Mouse (Mus musculus) intestine, embryonic 16.5 days (tissue): ENCODE data around the gene Chd5. TPM values are rescaled to one million over a fixed set of nuclear protein-coding genes. Genes with fewer than 3 reads are reported as not detected.
A peak's percentile ranks its signal among the peaks of the same experiment; 100 is the strongest.

Source experiments
- ATAC-seq: fragments of 200-750 bp; cut with Nextera tagmentation; 2 replicates; pipeline ENCODE4 v1.8.0; 2017; ENCODE audit warnings: moderate TSS enrichment, moderate library complexity
- H3K27ac ChIP-seq: fragments of 300-500 bp; sonication (generic); 2 replicates; pipeline ENCODE4 v1.5.1; 2014; ENCODE audit warnings: mild to moderate bottlenecking, low read length
- H3K27me3 ChIP-seq: fragments of 300-500 bp; sonication (generic); replicated peaks from 2 replicates; pipeline ENCODE4 v1.6.1; 2014; ENCODE audit warnings: low read length, control low read depth, mixed read lengths; ENCODE audit not compliant: control insufficient read depth, insufficient read depth
- H3K36me3 ChIP-seq: fragments of 300-500 bp; sonication (generic); 2 replicates; pipeline ENCODE4 v1.6.1; 2014; ENCODE audit warnings: low read length, control low read depth; ENCODE audit not compliant: control insufficient read depth, insufficient read depth
- H3K4me1 ChIP-seq: fragments of 300-500 bp; sonication (generic); 2 replicates; pipeline ENCODE4 v1.6.1; 2014; ENCODE audit warnings: low read length, control low read depth, mixed read lengths; ENCODE audit not compliant: control insufficient read depth, insufficient read depth
- H3K4me2 ChIP-seq: fragments of 300-500 bp; sonication (generic); 2 replicates; pipeline ENCODE4 v1.6.1; 2014; ENCODE audit warnings: low read depth, low read length, control low read depth
- H3K4me3 ChIP-seq: fragments of 300-500 bp; sonication (generic); 2 replicates; pipeline ENCODE4 v1.5.1; 2014; ENCODE audit warnings: mild to moderate bottlenecking, low read length
- H3K9ac ChIP-seq: fragments of 300-500 bp; sonication (generic); 2 replicates; pipeline ENCODE4 v1.6.1; 2014; ENCODE audit warnings: low read depth, low read length
- H3K9me3 ChIP-seq: fragments of 300-500 bp; sonication (generic); 2 replicates; pipeline ENCODE4 v1.6.1; 2016; ENCODE audit warnings: low read length, control low read depth; ENCODE audit not compliant: control insufficient read depth
- WGBS: fragments of 180-500 bp; shearing (Covaris S2); extraction: QIAGEN DNeasy Blood & Tissue Kit; methylation state at CpG from one replicate; pipeline ENCODE4 v1.1.7; 2014; 5-methylcytosine and 5-hydroxymethylcytosine counted together
- polyA plus RNA-seq: library from polyadenylated mRNA; unstranded; fragments of >200 nt; fragmentation: Nextera tagmentation; extraction: Ambion mirVana; gene quantifications from 2 replicates; pipeline ENCODE4 v1.2.1, GENCODE M21; 2015

Gene Chd5
- polyA plus RNA-seq, 1 experiment from 2014 or later = 1.5 TPM

DNA sequence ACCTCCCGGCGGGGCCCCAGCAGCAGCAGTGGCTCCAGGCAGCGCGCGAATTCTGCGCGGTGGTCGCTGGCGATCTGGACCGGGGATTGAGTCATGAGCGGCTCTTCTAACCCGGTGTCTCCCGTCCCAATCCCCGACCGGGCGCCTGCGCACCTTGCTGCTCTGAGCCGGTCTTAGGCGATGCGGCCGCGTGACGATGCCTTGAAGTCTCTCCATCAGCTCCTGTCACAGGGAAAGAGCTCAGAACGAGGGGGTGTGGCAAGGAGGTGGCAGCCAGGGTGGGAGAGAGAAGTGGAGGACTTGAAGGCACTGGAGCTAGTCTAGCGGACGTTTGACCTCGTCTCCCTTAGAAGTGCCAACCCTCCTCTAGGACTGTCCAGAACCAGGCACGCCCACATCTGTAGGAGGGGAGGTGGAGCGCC is 25.2 kb upstream of the Chd5 start:
- Histone ChIP-seq H3K27ac (no peak overlapping the region), H3K4me1 (peaks cover 17% of the 10 kb centered on the region), H3K9me3 (no peaks in the 10 kb centered on the region), H3K4me3 (peak overlapping the region; percentile 42), H3K4me2 (peak overlapping the region; percentile 79), H3K9ac (peak overlapping the region; percentile 48), H3K27me3 (peaks cover 55% of the 10 kb centered on the region), H3K36me3 (no peaks in the 10 kb centered on the region; the same call in 1 of the 2 replicates)
- ATAC-seq = peak; percentile 58
- whole genome bisulfite sequencing = 0% methylated on average over 29 of the region's 29 CpGs

- ATAC-seq = no peak; the same call in 1 of the 2 replicates
- H3K36me3 ChIP-seq = no peaks in the 10 kb centered on the region; the same call in 1 of the 2 replicates
- peaks cover 22% of the 10 kb centered on the region for H3K4me1 ChIP-seq
- H3K9ac ChIP-seq = no peak overlapping the region
- H3K27ac ChIP-seq = no peak overlapping the region
- no peaks in the 10 kb centered on the region for H3K9me3 ChIP-seq
- peaks cover 56% of the 10 kb centered on the region for H3K27me3 ChIP-seq
- no peak overlapping the region for H3K4me3 ChIP-seq
- peak overlapping the region; percentile 79; the same call in 1 of the 2 replicates for H3K4me2 ChIP-seq
These were observed 24.5 kb upstream of the Chd5 start for GRCm38 (mm10) chr4:152313934-152314333.

DNA sequence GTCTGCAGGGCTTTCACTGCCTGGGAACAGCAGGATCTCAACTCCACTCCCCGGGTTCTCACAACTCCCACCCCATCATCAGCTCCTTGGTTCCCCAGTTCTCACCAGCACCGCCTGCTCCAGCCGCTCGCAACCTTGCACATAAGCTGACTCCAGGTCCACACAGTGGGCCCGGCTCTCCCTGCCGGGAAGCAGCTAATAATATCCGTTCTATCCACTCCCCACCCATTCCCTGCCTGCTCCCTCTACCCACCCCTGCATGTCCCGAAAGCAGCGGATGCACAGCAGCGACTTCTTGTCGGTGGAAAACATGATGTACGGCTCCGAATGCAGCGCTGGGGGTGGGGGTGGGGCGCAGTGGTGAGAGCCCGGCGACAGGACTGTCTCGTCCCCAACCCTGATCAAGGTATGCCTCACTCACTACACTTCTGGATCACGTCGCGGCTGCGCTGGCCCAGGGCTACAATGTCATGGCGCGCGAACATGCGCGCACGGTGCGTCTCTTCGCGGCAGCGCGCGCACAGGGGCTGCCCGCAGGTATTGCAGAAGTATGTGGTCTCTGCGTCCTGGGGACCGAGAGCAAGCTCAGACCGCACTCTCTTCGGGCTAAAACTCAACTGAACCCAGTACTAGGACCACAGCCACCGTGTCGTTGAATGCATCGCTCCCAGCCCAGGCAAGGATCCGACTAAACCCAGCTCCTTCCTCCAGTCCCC is 22.8 kb upstream of the Chd5 start:
- Histone ChIP-seq H3K36me3 (no peaks in the 10 kb centered on the region), H3K9ac (peak overlapping the region; percentile 40; the same call in 1 of the 2 replicates), H3K27ac (no peak overlapping the region), H3K4me3 (peak overlapping the region; percentile 24), H3K9me3 (no peaks in the 10 kb centered on the region), H3K27me3 (peaks cover 56% of the 10 kb centered on the region), H3K4me2 (peak overlapping the region; percentile 44), H3K4me1 (peaks cover 22% of the 10 kb centered on the region)
- 1% methylated on average over 43 of the region's 43 CpGs for WGBS
- ATAC-seq = no peak

- 64% methylated on average over 6 of the region's 6 CpGs for WGBS
- Histone ChIP-seq H3K9me3 (no peaks in the 10 kb centered on the region), H3K36me3 (no peaks in the 10 kb centered on the region), H3K27me3 (peaks cover 47% of the 10 kb centered on the region), H3K4me1 (peaks cover 22% of the 10 kb centered on the region), H3K4me3 (no peak overlapping the region), H3K27ac (no peak overlapping the region), H3K9ac (no peak overlapping the region), H3K4me2 (0 out of 2 replicates have a peak overlapping the region, but pooled peaks have one; percentile 16)
- no peak for ATAC-seq
These were observed 20.8 kb upstream of the Chd5 start for GRCm38 (mm10) chr4:152317631-152318033.

- Histone ChIP-seq H3K4me1 (peaks cover 12% of the 10 kb centered on the region), H3K27me3 (peaks cover 37% of the 10 kb centered on the region), H3K36me3 (no peaks in the 10 kb centered on the region), H3K4me3 (peak within 1 kb of the TSS; percentile 33), H3K27ac (no peak within 1 kb of the TSS), H3K4me2 (peak within 1 kb of the TSS; percentile 50), H3K9me3 (no peaks in the 10 kb centered on the region), H3K9ac (peak within 1 kb of the TSS; percentile 50)
- ATAC-seq = peak; percentile 21; the same call in 1 of the 2 replicates
- WGBS = 4% methylated on average over 26 of the region's 26 CpGs
These were observed 19.8 kb upstream of the Chd5 start, which contains the start of gene Rnf207 for GRCm38 (mm10) chr4:152318517-152319234. Rnf207 (minus strand) TSS chr4:152318993.

- Histone ChIP-seq H3K27me3 (peaks cover 12% of the 10 kb centered on the region; the same call in 1 of the 2 replicates), H3K9ac (no peak overlapping the region), H3K36me3 (no peaks in the 10 kb centered on the region), H3K4me3 (no peak overlapping the region), H3K9me3 (no peaks in the 10 kb centered on the region), H3K4me1 (peaks cover 7% of the 10 kb centered on the region), H3K4me2 (no peak overlapping the region), H3K27ac (no peak overlapping the region)
- WGBS = 48% methylated on average over 5 of the region's 5 CpGs
- ATAC-seq = no peak
These were observed 17.0 kb upstream of the Chd5 start for GRCm38 (mm10) chr4:152321464-152321863.

GRCm38 (mm10) chr4:152324641-152325562 is 13.5 kb upstream of the Chd5 start:
- WGBS = 52% methylated on average over 16 of the region's 16 CpGs
- peaks cover 16% of the 10 kb centered on the region for H3K4me1 ChIP-seq
- no peaks in the 10 kb centered on the region for H3K9me3 ChIP-seq
- H3K27ac ChIP-seq = no peak overlapping the region
- peak overlapping the region; percentile 99 for H3K4me3 ChIP-seq
- H3K27me3 ChIP-seq = no peaks in the 10 kb centered on the region
- peaks cover 11% of the 10 kb centered on the region for H3K36me3 ChIP-seq
- peak overlapping the region; percentile 45 for H3K4me2 ChIP-seq
- peak; percentile 58 for ATAC-seq
- H3K9ac ChIP-seq = peak overlapping the region; percentile 59

- Histone ChIP-seq H3K4me2 (peak within 1 kb of the TSS; percentile 73), H3K27me3 (no peaks in the 10 kb centered on the region), H3K9ac (peak within 1 kb of the TSS; percentile 99), H3K36me3 (peaks cover 18% of the 10 kb centered on the region), H3K4me3 (peak within 1 kb of the TSS; percentile 99), H3K9me3 (no peaks in the 10 kb centered on the region), H3K27ac (peak within 1 kb of the TSS; percentile 59; the same call in 1 of the 2 replicates), H3K4me1 (peaks cover 16% of the 10 kb centered on the region)
- peak; percentile 97 for ATAC-seq
- WGBS = under 1% methylated on average over 70 of the region's 70 CpGs
These were observed 12.7 kb upstream of the Chd5 start, which contains the start of gene Rpl22 for GRCm38 (mm10) chr4:152325574-152326411. Rpl22 (plus strand) TSS chr4:152325742.
